Mouse (Mus musculus): ENCODE measurements at regions not wholly inside any gene's neighbourhood (a gene's known extent, or its start where the extent isn't known, plus 50 kb on each side); places are given as distances from the start of the nearest gene placed in this dataset.

GRCm38 (mm10) chr13:46104971-46105370 is 140.2 kb upstream of the Atxn1 start:
- Histone ChIP-seq H3K9ac (no peak overlapping the region), H3K36me3 (no peaks in the 10 kb centered on the region), H3K9me3 (replicated peaks) (no peaks in the 10 kb centered on the region), H3K4me3 (replicated peaks) (no peak overlapping the region), H3K4me1 (no peaks in the 10 kb centered on the region), H3K27me3 (no peaks in the 10 kb centered on the region), H3K27ac (replicated peaks) (no peak overlapping the region), H3K4me2 (replicated peaks) (no peak overlapping the region)
- ATAC-seq (ENCODE audit: insufficient number of reproducible peaks, low FRiP score, low TSS enrichment, low read depth) = no peak
- WGBS = 37% methylated on average over 6 of the region's 6 CpGs

- Histone ChIP-seq H3K27ac (replicated peaks) (no peak overlapping the region), H3K27me3 (no peaks in the 10 kb centered on the region), H3K4me3 (replicated peaks) (no peak overlapping the region), H3K9me3 (replicated peaks) (no peaks in the 10 kb centered on the region), H3K4me2 (replicated peaks) (no peak overlapping the region), H3K9ac (no peak overlapping the region), H3K4me1 (no peaks in the 10 kb centered on the region; the same call in 1 of the 2 replicates), H3K36me3 (no peaks in the 10 kb centered on the region)
- WGBS = 77% methylated on average over 7 of the region's 7 CpGs
- no peak for ATAC-seq (ENCODE audit: insufficient number of reproducible peaks, low FRiP score, low TSS enrichment, low read depth)
Observed at GRCm38 (mm10) chr13:46098621-46099020, 133.8 kb upstream of the Atxn1 start.

GRCm38 (mm10) chr13:46098131-46098530 is 133.3 kb upstream of the Atxn1 start:
- no peak overlapping the region for H3K4me3 ChIP-seq (replicated peaks)
- WGBS = 74% methylated on average over 7 of the region's 7 CpGs
- H3K9me3 ChIP-seq (replicated peaks) = no peaks in the 10 kb centered on the region
- no peaks in the 10 kb centered on the region for H3K36me3 ChIP-seq
- no peak overlapping the region for H3K27ac ChIP-seq (replicated peaks)
- no peak overlapping the region for H3K4me2 ChIP-seq (replicated peaks)
- H3K4me1 ChIP-seq = no peaks in the 10 kb centered on the region; the same call in 1 of the 2 replicates
- no peak overlapping the region for H3K9ac ChIP-seq
- no peak for ATAC-seq (ENCODE audit: insufficient number of reproducible peaks, low FRiP score, low TSS enrichment, low read depth)
- no peaks in the 10 kb centered on the region for H3K27me3 ChIP-seq

DNA sequence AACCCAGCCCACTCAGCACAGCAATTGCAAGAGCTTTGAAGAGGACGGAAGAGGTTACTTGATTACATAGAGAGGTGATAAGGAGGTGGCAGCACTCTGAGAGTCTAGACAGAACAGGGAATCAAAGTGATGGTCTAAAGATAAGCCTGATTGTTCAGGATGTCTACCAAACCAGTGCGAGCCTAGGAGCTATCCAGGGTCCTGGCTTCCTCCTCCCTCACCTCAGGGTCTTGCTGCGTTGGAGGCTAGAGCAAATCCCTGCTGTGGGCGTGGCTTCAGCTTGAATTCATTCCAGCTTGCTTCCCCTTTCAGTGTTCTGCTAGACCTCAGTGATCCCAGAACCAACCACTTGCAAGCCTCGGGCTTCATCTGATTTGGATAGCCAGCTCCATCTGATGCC is 132.2 kb upstream of the Atxn1 start:
- Histone ChIP-seq H3K36me3 (no peaks in the 10 kb centered on the region), H3K4me3 (replicated peaks) (no peak overlapping the region), H3K9ac (no peak overlapping the region), H3K4me2 (replicated peaks) (no peak overlapping the region), H3K4me1 (no peaks in the 10 kb centered on the region; the same call in 1 of the 2 replicates), H3K27me3 (no peaks in the 10 kb centered on the region), H3K9me3 (replicated peaks) (no peaks in the 10 kb centered on the region), H3K27ac (replicated peaks) (no peak overlapping the region)
- no peak for ATAC-seq (ENCODE audit: insufficient number of reproducible peaks, low FRiP score, low TSS enrichment, low read depth)
- 4% methylated on average over 5 of the region's 5 CpGs for WGBS

- no peaks in the 10 kb centered on the region for H3K36me3 ChIP-seq
- no peak overlapping the region for H3K9ac ChIP-seq
- H3K4me1 ChIP-seq = no peaks in the 10 kb centered on the region; the same call in 1 of the 2 replicates
- H3K4me2 ChIP-seq (replicated peaks) = no peak overlapping the region
- 67% methylated on average over 8 of the region's 8 CpGs for WGBS
- ATAC-seq (ENCODE audit: insufficient number of reproducible peaks, low FRiP score, low TSS enrichment, low read depth) = no peak
- no peak overlapping the region for H3K4me3 ChIP-seq (replicated peaks)
- H3K27ac ChIP-seq (replicated peaks) = no peak overlapping the region
- H3K9me3 ChIP-seq (replicated peaks) = no peaks in the 10 kb centered on the region
- no peaks in the 10 kb centered on the region for H3K27me3 ChIP-seq
Observed at GRCm38 (mm10) chr13:46096416-46096815, 131.6 kb upstream of the Atxn1 start.

DNA sequence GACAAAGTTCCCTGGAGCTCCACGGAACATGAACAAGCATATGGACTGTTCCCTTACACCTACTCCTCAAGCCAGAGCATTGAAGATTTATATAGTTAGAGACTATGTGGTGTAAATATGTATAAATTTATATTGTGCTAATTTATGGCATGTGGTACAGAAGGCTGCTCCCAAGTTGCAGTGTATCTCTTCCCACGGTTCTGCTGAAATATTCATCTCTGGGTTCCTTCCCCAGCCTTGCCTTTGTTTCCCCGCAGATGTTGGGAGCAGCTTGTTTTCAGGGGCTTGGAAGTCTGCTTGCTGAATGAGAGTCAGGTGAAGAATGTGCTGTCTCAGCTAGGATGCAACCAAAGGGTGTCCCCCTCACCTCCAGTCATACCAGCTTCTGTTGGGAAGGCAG is 128.0 kb upstream of the Atxn1 start:
- no peak overlapping the region for H3K4me2 ChIP-seq (replicated peaks)
- no peak overlapping the region for H3K27ac ChIP-seq (replicated peaks)
- H3K9me3 ChIP-seq (replicated peaks) = no peaks in the 10 kb centered on the region
- WGBS = 80% methylated on average over 3 of the region's 3 CpGs
- H3K4me3 ChIP-seq (replicated peaks) = no peak overlapping the region
- no peak overlapping the region for H3K9ac ChIP-seq
- no peaks in the 10 kb centered on the region; the same call in 1 of the 2 replicates for H3K4me1 ChIP-seq
- no peaks in the 10 kb centered on the region for H3K36me3 ChIP-seq
- ATAC-seq (ENCODE audit: insufficient number of reproducible peaks, low FRiP score, low TSS enrichment, low read depth) = no peak
- H3K27me3 ChIP-seq = no peaks in the 10 kb centered on the region

DNA sequence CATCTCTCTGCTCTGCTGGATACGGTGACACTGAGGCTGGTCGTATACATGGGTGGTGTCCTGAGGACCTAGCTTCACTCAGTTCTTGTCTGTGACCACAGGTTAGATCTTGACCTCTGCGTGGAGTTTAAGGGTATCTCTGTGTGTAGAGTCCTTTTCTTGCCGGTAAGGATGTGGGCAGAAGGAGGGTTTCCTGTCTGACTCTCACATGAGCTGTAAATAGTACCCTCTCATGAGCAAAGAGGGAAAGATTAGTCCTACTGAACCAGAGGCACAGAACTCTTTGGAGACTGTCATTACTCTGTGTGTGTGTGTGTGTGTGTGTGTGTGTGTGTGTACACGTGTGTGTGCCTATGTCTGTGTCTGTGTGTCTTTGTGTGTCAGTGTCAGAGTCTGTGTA is 126.3 kb upstream of the Atxn1 start:
- WGBS = 85% methylated on average over 5 of the region's 5 CpGs
- Histone ChIP-seq H3K9ac (no peak overlapping the region), H3K4me1 (no peaks in the 10 kb centered on the region), H3K4me2 (replicated peaks) (no peak overlapping the region), H3K4me3 (replicated peaks) (no peak overlapping the region), H3K36me3 (no peaks in the 10 kb centered on the region), H3K27me3 (no peaks in the 10 kb centered on the region), H3K27ac (replicated peaks) (no peak overlapping the region), H3K9me3 (replicated peaks) (no peaks in the 10 kb centered on the region)
- no peak for ATAC-seq (ENCODE audit: insufficient number of reproducible peaks, low FRiP score, low TSS enrichment, low read depth)

- 88% methylated on average over 3 of the region's 3 CpGs for WGBS
- Histone ChIP-seq H3K27me3 (no peaks in the 10 kb centered on the region), H3K9me3 (replicated peaks) (no peaks in the 10 kb centered on the region), H3K9ac (no peak overlapping the region), H3K4me2 (replicated peaks) (no peak overlapping the region), H3K4me1 (no peaks in the 10 kb centered on the region), H3K4me3 (replicated peaks) (no peak overlapping the region), H3K36me3 (no peaks in the 10 kb centered on the region), H3K27ac (replicated peaks) (no peak overlapping the region)
- no peak for ATAC-seq (ENCODE audit: insufficient number of reproducible peaks, low FRiP score, low TSS enrichment, low read depth)
Observed at GRCm38 (mm10) chr13:46088237-46088636, 123.4 kb upstream of the Atxn1 start.

- no peaks in the 10 kb centered on the region for H3K27me3 ChIP-seq
Observed at GRCm38 (mm10) chr13:46087663-46088062, 122.9 kb upstream of the Atxn1 start.

GRCm38 (mm10) chr13:46076879-46077278 is 112.1 kb upstream of the Atxn1 start:
- Histone ChIP-seq H3K4me1 (no peaks in the 10 kb centered on the region), H3K27me3 (no peaks in the 10 kb centered on the region), H3K27ac (replicated peaks) (no peak overlapping the region), H3K4me3 (replicated peaks) (no peak overlapping the region), H3K9ac (no peak overlapping the region), H3K4me2 (replicated peaks) (no peak overlapping the region), H3K36me3 (no peaks in the 10 kb centered on the region), H3K9me3 (replicated peaks) (no peaks in the 10 kb centered on the region)
- WGBS = 57% methylated on average over 6 of the region's 6 CpGs
- no peak for ATAC-seq (ENCODE audit: insufficient number of reproducible peaks, low FRiP score, low TSS enrichment, low read depth)

More at GRCm38 (mm10) chr13:46087663-46088062, 122.9 kb upstream of the Atxn1 start:
- H3K4me1 ChIP-seq = no peaks in the 10 kb centered on the region
- H3K27ac ChIP-seq (replicated peaks) = no peak overlapping the region
- H3K36me3 ChIP-seq = no peaks in the 10 kb centered on the region
- WGBS = 68% methylated on average over 4 of the region's 4 CpGs
- no peak for ATAC-seq (ENCODE audit: insufficient number of reproducible peaks, low FRiP score, low TSS enrichment, low read depth)
- no peak overlapping the region for H3K4me2 ChIP-seq (replicated peaks)
- no peak overlapping the region for H3K9ac ChIP-seq
- no peaks in the 10 kb centered on the region for H3K9me3 ChIP-seq (replicated peaks)
- H3K4me3 ChIP-seq (replicated peaks) = no peak overlapping the region

GRCm38 (mm10) chr13:46071670-46072069 is 106.9 kb upstream of the Atxn1 start:
- H3K36me3 ChIP-seq = no peaks in the 10 kb centered on the region
- H3K4me2 ChIP-seq (replicated peaks) = no peak overlapping the region
- H3K9me3 ChIP-seq (replicated peaks) = no peaks in the 10 kb centered on the region
- H3K4me1 ChIP-seq = no peaks in the 10 kb centered on the region
- H3K4me3 ChIP-seq (replicated peaks) = no peak overlapping the region
- no peak for ATAC-seq (ENCODE audit: insufficient number of reproducible peaks, low FRiP score, low TSS enrichment, low read depth)
- WGBS = 86% methylated on average over 4 of the region's 4 CpGs
- H3K27me3 ChIP-seq = no peaks in the 10 kb centered on the region
- H3K9ac ChIP-seq = no peak overlapping the region
- no peak overlapping the region for H3K27ac ChIP-seq (replicated peaks)

GRCm38 (mm10) chr13:46069571-46069970 is 104.8 kb upstream of the Atxn1 start:
- no peaks in the 10 kb centered on the region for H3K36me3 ChIP-seq
- WGBS = 53% methylated on average over 3 of the region's 3 CpGs
- no peak overlapping the region for H3K4me3 ChIP-seq (replicated peaks)
- no peaks in the 10 kb centered on the region for H3K4me1 ChIP-seq
- ATAC-seq (ENCODE audit: insufficient number of reproducible peaks, low FRiP score, low TSS enrichment, low read depth) = no peak
- no peak overlapping the region for H3K27ac ChIP-seq (replicated peaks)
- H3K4me2 ChIP-seq (replicated peaks) = no peak overlapping the region
- H3K27me3 ChIP-seq = no peaks in the 10 kb centered on the region
- H3K9ac ChIP-seq = no peak overlapping the region
- H3K9me3 ChIP-seq (replicated peaks) = no peaks in the 10 kb centered on the region
